Mouse (Mus musculus) hindbrain, embryonic 16.5 days (tissue): ENCODE data around the gene Emilin1. TPM values are rescaled to one million over a fixed set of nuclear protein-coding genes. Genes with fewer than 3 reads are reported as not detected.

Experiments used
- ATAC-seq: fragments of 200-750 bp; cut with Nextera tagmentation; 2 replicates; pipeline ENCODE4 v1.8.0; 2017; ENCODE audit warnings: moderate TSS enrichment, moderate library complexity
- H3K27ac ChIP-seq: fragments of 300-500 bp; sonication (generic); 2 replicates; pipeline ENCODE4 v1.5.1; 2014; ENCODE audit warnings: low read depth, mild to moderate bottlenecking, control low read depth, low read length, moderate library complexity
- H3K27me3 ChIP-seq: fragments of 300-500 bp; sonication (generic); replicated peaks from 2 replicates; pipeline ENCODE4 v1.6.1; 2014; ENCODE audit warnings: low read length; ENCODE audit not compliant: control insufficient read depth, insufficient read depth
- H3K36me3 ChIP-seq: fragments of 300-500 bp; sonication (generic); 2 replicates; pipeline ENCODE4 v1.6.1; 2014; ENCODE audit warnings: mild to moderate bottlenecking, low read length, moderate library complexity, mixed read lengths; ENCODE audit not compliant: control insufficient read depth, insufficient read depth
- H3K4me1 ChIP-seq: fragments of 300-500 bp; sonication (generic); 2 replicates; pipeline ENCODE4 v1.6.1; 2014; ENCODE audit warnings: low read depth, low read length; ENCODE audit not compliant: control insufficient read depth, insufficient read depth
- H3K4me2 ChIP-seq: fragments of 300-500 bp; sonication (generic); 2 replicates; pipeline ENCODE4 v1.6.1; 2014; ENCODE audit warnings: mild to moderate bottlenecking, low read length, control low read depth, moderate library complexity
- H3K4me3 ChIP-seq: fragments of 300-500 bp; sonication (generic); 2 replicates; pipeline ENCODE4 v1.5.1; 2014; ENCODE audit warnings: mild to moderate bottlenecking, low read length, control low read depth, moderate library complexity
- H3K9ac ChIP-seq: fragments of 300-500 bp; sonication (generic); 2 replicates; pipeline ENCODE4 v1.6.1; 2014; ENCODE audit warnings: low read depth, mild to moderate bottlenecking, control low read depth, low read length, moderate library complexity
- H3K9me3 ChIP-seq: fragments of 300-500 bp; sonication (generic); 2 replicates; pipeline ENCODE4 v1.6.1; 2014; ENCODE audit warnings: mild to moderate bottlenecking, low read length, moderate library complexity; ENCODE audit not compliant: control insufficient read depth
- WGBS: fragments of 180-500 bp; shearing (Covaris S2); extraction: QIAGEN DNeasy Blood & Tissue Kit; methylation state at CpG from one replicate; pipeline ENCODE4 v1.1.7; 2014; 5-methylcytosine and 5-hydroxymethylcytosine counted together
- polyA plus RNA-seq: library from polyadenylated mRNA; unstranded; fragments of >200 nt; fragmentation: Nextera tagmentation; extraction: Ambion mirVana; gene quantifications from 2 replicates; pipeline ENCODE4 v1.2.1, GENCODE M21; 2015

Gene Emilin1
- polyA plus RNA-seq, 1 experiment from 2014 or later: 16.3 TPM

DNA sequence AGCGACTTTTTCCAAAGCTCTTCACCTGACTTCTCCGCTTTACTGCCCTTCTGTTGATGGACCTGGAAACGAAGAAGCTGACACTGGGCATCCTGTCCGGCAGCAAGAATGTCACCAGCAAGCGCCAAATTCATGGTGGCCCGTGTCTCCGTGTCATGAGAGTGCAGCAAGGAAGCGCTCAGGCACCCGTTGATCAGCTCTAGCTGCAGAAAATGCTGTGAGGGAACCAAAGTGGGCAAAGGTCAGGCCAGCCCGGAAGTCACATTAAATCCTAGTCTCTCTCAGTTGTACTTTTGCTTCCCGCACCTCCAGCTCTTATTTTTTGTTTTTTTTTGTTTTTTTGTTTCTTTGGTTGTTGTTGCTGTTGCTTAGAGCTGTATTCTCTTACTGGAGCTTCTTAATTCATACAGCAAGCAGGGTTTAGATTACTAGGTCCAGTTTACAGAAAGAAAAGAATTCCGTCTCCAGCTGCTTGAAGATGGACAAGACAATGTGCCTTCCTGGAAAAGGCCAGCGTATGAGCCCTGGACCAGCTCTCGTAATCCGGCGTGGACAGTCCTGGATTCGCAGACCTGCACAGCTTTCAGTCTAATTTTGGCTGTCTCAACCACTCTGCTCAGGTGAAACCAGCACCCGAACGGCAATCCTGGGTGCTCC lies 46.1 kb downstream of the Emilin1 start:
- Histone ChIP-seq H3K27ac (peak overlapping the region; percentile 83), H3K4me1 (peaks cover 21% of the 10 kb centered on the region), H3K36me3 (peaks cover 21% of the 10 kb centered on the region), H3K4me2 (peak overlapping the region; percentile 71), H3K27me3 (no peaks in the 10 kb centered on the region), H3K4me3 (peak overlapping the region; percentile 48), H3K9ac (peak overlapping the region; percentile 89), H3K9me3 (no peaks in the 10 kb centered on the region)
- 36% methylated on average over 19 of the region's 19 CpGs for WGBS
- ATAC-seq: no peak

DNA sequence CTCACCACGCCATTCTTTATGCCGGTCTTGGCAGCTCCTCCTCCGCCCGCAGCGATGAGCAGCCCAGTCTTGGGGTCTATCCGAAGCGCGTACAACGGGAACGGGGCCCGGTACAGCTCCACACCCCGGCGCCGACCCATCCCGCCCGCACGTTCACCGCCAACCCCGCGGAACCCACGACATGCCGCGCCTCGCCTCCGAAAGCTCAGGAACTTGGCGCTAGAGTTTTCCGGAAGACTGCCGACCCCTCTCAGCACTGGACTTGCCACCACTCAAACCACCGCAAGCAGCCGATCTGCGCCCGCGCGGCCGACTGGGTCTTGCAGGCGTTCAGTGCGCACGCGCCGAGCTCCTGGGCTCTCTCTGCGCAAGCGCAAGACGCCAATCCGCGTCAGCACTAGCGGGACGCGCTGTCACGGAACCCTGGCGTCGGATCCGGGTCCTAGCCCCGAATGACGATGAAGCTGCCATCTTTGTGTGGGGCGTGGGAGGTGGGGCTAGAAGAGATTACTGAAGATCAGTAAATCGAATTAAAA lies 46.8 kb downstream of the Emilin1 start, which contains the start of gene Preb:
Gene Preb, minus strand, starts transcription at position 396 of the 536 bp plus-strand sequence.
- Histone ChIP-seq H3K9ac (peak within 1 kb of the TSS; percentile 89), H3K4me2 (peak within 1 kb of the TSS; percentile 71), H3K36me3 (peaks cover 17% of the 10 kb centered on the region), H3K27me3 (no peaks in the 10 kb centered on the region), H3K4me1 (peaks cover 21% of the 10 kb centered on the region), H3K4me3 (peak within 1 kb of the TSS; percentile 48), H3K9me3 (no peaks in the 10 kb centered on the region), H3K27ac (peak within 1 kb of the TSS; percentile 83)
- under 1% methylated on average over 56 of the region's 56 CpGs for WGBS
- ATAC-seq: peak; percentile 98

- Histone ChIP-seq H3K27ac (peak overlapping the region; percentile 74), H3K9ac (peak overlapping the region; percentile 63), H3K36me3 (peaks cover 9% of the 10 kb centered on the region), H3K9me3 (no peaks in the 10 kb centered on the region), H3K27me3 (no peaks in the 10 kb centered on the region), H3K4me1 (peaks cover 21% of the 10 kb centered on the region), H3K4me3 (peak overlapping the region; percentile 48; the same call in 1 of the 2 replicates), H3K4me2 (peak overlapping the region; percentile 71)
- no peak for ATAC-seq
- WGBS: 92% methylated on average over 2 of the region's 2 CpGs
Observed at GRCm38 (mm10) chr5:30960814-30961213, 47.6 kb downstream of the Emilin1 start.

DNA sequence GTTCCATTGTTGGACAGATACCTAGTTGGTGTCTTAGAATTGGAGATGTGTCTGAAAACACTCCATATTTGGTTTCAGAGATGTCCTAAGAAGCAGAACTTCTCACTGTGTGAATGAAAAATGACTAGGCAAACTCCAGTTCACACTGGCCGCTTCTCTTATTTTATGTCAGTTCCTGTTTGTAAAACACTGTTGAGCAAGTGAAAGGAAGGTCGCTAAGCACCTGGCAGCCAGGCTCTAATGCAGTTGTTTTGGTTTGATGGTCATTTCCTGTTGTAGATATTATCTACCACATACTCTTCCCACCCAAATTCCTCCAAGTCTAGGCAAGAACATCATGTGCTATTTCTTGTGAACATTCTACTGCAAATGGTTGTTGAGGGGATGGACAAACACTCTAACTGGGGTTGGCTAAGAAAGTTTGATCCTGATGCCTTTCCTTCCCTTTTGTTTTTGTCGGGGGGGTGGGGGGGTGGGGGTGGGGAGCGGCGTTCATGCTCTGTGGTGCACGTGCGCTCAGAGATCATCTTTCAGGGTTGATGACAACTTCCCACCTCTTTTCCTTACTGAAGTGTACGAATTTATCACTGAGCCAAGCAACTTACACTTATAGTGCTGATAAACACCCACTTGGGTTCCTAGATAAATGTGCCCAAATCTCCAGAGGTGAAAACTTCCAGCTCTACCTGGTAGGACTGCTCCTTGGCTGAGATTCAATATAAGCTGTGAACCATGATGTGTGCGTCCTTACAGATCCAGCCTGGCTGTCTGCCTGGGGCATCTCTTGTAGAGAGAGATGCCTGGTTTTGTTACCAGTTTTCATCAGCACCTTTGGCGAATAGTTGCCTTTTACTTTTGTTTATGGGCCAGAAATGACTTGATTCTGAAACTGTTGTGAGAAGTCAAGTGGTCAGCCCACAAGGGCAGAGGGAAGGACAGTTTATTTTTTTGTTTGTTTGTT lies 48.6 kb downstream of the Emilin1 start:
- no peak for ATAC-seq
- H3K9ac ChIP-seq: no peak overlapping the region
- 82% methylated on average over 10 of the region's 10 CpGs for WGBS
- H3K9me3 ChIP-seq: no peaks in the 10 kb centered on the region
- peaks cover 7% of the 10 kb centered on the region; the same call in 1 of the 2 replicates for H3K36me3 ChIP-seq
- no peak overlapping the region for H3K4me2 ChIP-seq
- no peaks in the 10 kb centered on the region for H3K27me3 ChIP-seq
- H3K4me3 ChIP-seq: no peak overlapping the region
- peaks cover 21% of the 10 kb centered on the region for H3K4me1 ChIP-seq
- no peak overlapping the region for H3K27ac ChIP-seq

DNA sequence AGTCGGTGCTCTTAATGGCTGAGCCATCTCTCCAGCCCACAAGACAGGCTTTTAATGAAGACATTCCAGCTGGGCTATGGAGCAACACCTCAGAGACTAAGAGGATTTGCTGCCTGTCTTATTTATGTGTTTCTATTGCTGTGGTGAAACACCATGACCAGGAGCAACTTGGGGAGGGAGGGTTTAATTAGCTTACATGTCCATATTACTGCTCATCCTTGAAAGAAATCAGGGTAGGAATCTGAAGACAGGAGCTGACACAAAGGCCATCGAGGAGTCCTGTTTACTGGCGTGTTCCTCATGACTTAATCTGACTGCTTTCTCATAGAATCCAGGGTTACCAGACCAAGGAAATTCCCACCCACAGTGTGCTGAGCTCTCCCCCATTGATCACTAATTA lies 50.7 kb downstream of the Emilin1 start:
- no peak overlapping the region for H3K4me3 ChIP-seq
- H3K27me3 ChIP-seq: no peaks in the 10 kb centered on the region
- no peak overlapping the region for H3K27ac ChIP-seq
- H3K4me2 ChIP-seq: no peak overlapping the region
- H3K9ac ChIP-seq: no peak overlapping the region
- 57% methylated on average over 3 of the region's 3 CpGs for WGBS
- ATAC-seq: no peak
- H3K4me1 ChIP-seq: peaks cover 6% of the 10 kb centered on the region
- no peaks in the 10 kb centered on the region for H3K9me3 ChIP-seq
- no peaks in the 10 kb centered on the region for H3K36me3 ChIP-seq

- Histone ChIP-seq H3K4me2 (no peak overlapping the region), H3K27ac (no peak overlapping the region), H3K4me1 (no peaks in the 10 kb centered on the region), H3K4me3 (no peak overlapping the region), H3K9ac (no peak overlapping the region), H3K9me3 (no peaks in the 10 kb centered on the region), H3K36me3 (no peaks in the 10 kb centered on the region), H3K27me3 (no peaks in the 10 kb centered on the region)
- WGBS: 87% methylated on average over 4 of the region's 4 CpGs
- ATAC-seq: no peak
Observed at GRCm38 (mm10) chr5:30966189-30966588, 53.0 kb downstream of the Emilin1 start.

- no peaks in the 10 kb centered on the region for H3K27me3 ChIP-seq
- no peak within 1 kb of the TSS for H3K4me2 ChIP-seq
- H3K4me1 ChIP-seq: no peaks in the 10 kb centered on the region
- WGBS: 83% methylated on average over 8 of the region's 8 CpGs
- H3K9me3 ChIP-seq: no peaks in the 10 kb centered on the region
- no peaks in the 10 kb centered on the region for H3K36me3 ChIP-seq
- no peak within 1 kb of the TSS for H3K9ac ChIP-seq
- no peak within 1 kb of the TSS for H3K4me3 ChIP-seq
- no peak within 1 kb of the TSS for H3K27ac ChIP-seq
- ATAC-seq: no peak
Observed at GRCm38 (mm10) chr5:30968416-30968815, 55.2 kb downstream of the Emilin1 start, which contains the start of gene Tcf23. Tcf23 (plus strand) TSS chr5:30968662.

DNA sequence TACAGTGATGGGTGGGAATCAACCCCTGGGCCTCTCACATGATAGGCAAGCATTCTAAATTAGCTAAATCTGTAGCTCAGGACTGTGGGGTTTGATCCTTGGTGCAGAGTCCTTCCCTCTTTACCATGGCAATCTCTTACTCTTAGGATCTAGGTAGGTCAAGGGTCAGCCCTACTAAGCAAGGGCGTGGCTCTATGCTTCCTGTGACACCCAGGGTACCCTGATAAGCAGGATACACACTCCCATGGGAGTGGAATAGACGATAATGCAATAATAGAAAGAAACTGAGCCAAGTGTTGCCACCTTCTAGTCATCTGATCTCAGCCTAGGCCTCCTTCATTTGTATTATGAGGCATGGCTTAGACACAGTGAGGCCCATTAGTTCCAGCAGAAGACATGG lies 56.2 kb downstream of the Emilin1 start:
- Histone ChIP-seq H3K9me3 (no peaks in the 10 kb centered on the region), H3K27ac (no peak overlapping the region), H3K4me1 (no peaks in the 10 kb centered on the region), H3K4me3 (no peak overlapping the region), H3K36me3 (no peaks in the 10 kb centered on the region), H3K4me2 (no peak overlapping the region), H3K9ac (no peak overlapping the region), H3K27me3 (no peaks in the 10 kb centered on the region)
- ATAC-seq: no peak
- 84% methylated on average over 2 of the region's 2 CpGs for WGBS
